Mouse (Mus musculus) forebrain, embryonic 15.5 days (tissue): ENCODE data around the gene Zfp652. TPM values are rescaled to one million over a fixed set of nuclear protein-coding genes. Genes with fewer than 3 reads are reported as not detected.

Source experiments
- ATAC-seq: fragments of 200-750 bp; cut with Nextera tagmentation; replicated peaks from 2 replicates; pipeline ENCODE4 v1.8.0; 2017; ENCODE audit warnings: mild to moderate bottlenecking, moderate TSS enrichment, moderate library complexity
- H3K27ac ChIP-seq: fragments of 300-500 bp; sonication (generic); replicated peaks from 2 replicates; pipeline ENCODE4 v1.5.1; 2015; ENCODE audit warnings: mild to moderate bottlenecking, inconsistent platforms
- H3K27me3 ChIP-seq: fragments of 300-500 bp; sonication (generic); 2 replicates; pipeline ENCODE4 v1.6.1; 2015; ENCODE audit warnings: inconsistent platforms
- H3K36me3 ChIP-seq: fragments of 300-500 bp; sonication (generic); 2 replicates; pipeline ENCODE4 v1.6.1; 2015; ENCODE audit warnings: mild to moderate bottlenecking, inconsistent platforms
- H3K4me1 ChIP-seq: fragments of 300-500 bp; sonication (generic); 2 replicates; pipeline ENCODE4 v1.6.1; 2015; ENCODE audit warnings: inconsistent platforms
- H3K4me2 ChIP-seq: fragments of 300-500 bp; sonication (generic); replicated peaks from 2 replicates; pipeline ENCODE4 v1.6.1; 2015; ENCODE audit warnings: mild to moderate bottlenecking, inconsistent platforms
- H3K4me3 ChIP-seq: fragments of 300-500 bp; sonication (generic); 2 replicates; pipeline ENCODE4 v1.5.1; 2015; ENCODE audit warnings: mild to moderate bottlenecking, inconsistent platforms
- H3K9ac ChIP-seq: fragments of 300-500 bp; sonication (generic); replicated peaks from 2 replicates; pipeline ENCODE4 v1.6.1; 2015; ENCODE audit warnings: mild to moderate bottlenecking, inconsistent platforms
- H3K9me3 ChIP-seq: fragments of 300-500 bp; sonication (generic); 2 replicates; pipeline ENCODE4 v1.6.1; 2016; ENCODE audit warnings: inconsistent platforms
- WGBS: fragments of 180-500 bp; shearing (Covaris S2); methylation state at CpG from one replicate; pipeline ENCODE4 v1.1.7; 2015; ENCODE audit warnings: mixed read lengths; 5-methylcytosine and 5-hydroxymethylcytosine counted together
- polyA plus RNA-seq: library from polyadenylated mRNA; unstranded; fragments of >200 nt; fragmentation: Nextera tagmentation; extraction: Ambion mirVana; gene quantifications from 2 replicates; pipeline ENCODE4 v1.2.1, GENCODE M21; 2015

Zfp652 gene
- polyA plus RNA-seq, 1 experiment from 2014 or later, result 35.4 TPM

DNA sequence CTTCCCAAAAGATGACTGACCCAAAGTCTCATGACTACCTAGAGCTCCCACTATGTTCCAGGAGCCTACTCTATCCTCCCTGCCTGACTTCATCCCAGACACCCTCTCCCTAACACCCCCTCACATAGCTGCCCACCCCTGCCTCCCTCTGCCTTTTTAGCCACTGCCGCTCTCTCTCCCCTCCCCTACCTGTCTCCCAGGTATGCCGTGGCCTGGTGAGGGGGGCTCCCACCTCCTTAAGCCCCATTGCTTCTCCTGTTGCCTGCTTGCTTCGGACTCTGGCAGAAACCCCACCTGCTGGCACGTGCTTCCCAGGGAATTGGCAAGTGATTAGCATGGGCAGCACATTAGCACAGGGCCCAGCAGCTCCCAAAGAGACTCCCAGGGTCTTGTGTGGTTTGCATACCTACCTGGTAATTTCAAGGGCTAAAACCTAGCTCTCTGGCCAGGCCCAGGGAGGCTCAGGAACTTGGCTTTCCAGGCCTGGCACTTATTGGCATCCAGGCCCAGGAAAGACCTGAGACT is 117.1 kb downstream of the Zfp652 start:
- Histone ChIP-seq H3K27me3 (peaks cover 94% of the 10 kb centered on the region), H3K4me2 (no peak overlapping the region), H3K36me3 (no peaks in the 10 kb centered on the region), H3K4me3 (no peak overlapping the region), H3K9me3 (no peaks in the 10 kb centered on the region), H3K9ac (no peak overlapping the region), H3K4me1 (peaks cover 32% of the 10 kb centered on the region), H3K27ac (no peak overlapping the region)
- WGBS, result 33% methylated on average over 4 of the region's 4 CpGs
- ATAC-seq, result no peak

DNA sequence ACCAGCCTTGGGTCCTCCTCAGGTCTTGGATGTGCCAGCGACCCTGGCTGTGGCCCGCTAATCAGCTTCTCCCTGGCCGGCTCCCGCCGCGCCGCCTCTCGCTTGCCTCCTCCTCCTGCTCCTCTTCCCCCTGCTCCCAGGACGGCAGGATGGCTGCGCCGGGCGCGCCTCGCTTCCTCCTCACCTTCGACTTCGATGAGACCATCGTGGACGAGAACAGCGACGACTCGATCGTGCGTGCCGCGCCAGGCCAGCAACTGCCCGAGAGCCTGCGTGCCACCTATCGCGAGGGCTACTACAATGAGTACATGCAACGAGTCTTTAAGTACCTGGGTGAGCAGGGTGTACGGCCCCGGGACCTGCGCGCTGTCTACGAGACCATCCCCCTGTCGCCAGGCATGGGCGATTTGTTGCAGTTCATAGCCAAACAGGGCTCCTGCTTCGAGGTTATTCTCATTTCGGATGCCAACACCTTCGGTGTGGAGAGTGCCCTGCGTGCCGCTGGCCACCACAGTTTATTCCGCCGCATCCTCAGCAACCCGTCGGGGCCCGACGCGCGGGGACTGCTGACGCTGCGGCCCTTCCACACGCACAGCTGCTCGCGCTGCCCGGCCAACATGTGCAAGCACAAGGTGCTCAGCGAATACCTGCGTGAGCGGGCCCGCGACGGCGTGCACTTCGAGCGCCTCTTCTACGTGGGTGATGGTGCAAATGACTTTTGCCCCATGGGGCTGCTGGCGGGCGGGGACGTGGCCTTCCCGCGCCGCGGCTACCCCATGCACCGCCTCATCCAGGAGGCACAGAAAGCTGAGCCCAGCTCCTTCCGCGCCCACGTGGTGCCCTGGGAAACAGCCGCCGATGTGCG is 118.2 kb downstream of the Zfp652 start:
- Histone ChIP-seq H3K36me3 (no peaks in the 10 kb centered on the region), H3K4me2 (peak overlapping the region; percentile 18), H3K4me3 (peak overlapping the region; percentile 22), H3K27me3 (peaks cover 94% of the 10 kb centered on the region), H3K9me3 (no peaks in the 10 kb centered on the region), H3K4me1 (peaks cover 25% of the 10 kb centered on the region), H3K27ac (no peak overlapping the region), H3K9ac (peak overlapping the region; percentile 2; the same call in 1 of the 2 replicates)
- 2% methylated on average over 80 of the region's 80 CpGs for WGBS
- ATAC-seq, result no peak

- Histone ChIP-seq H3K4me1 (peaks cover 26% of the 10 kb centered on the region), H3K27ac (no peak overlapping the region), H3K36me3 (no peaks in the 10 kb centered on the region), H3K9me3 (no peaks in the 10 kb centered on the region), H3K9ac (no peak overlapping the region), H3K27me3 (peaks cover 99% of the 10 kb centered on the region), H3K4me2 (peak overlapping the region; percentile 18; the same call in 1 of the 2 replicates), H3K4me3 (peak overlapping the region; percentile 22)
- WGBS, result 2% methylated on average over 10 of the region's 10 CpGs
- no peak for ATAC-seq
Observed at GRCm38 (mm10) chr11:95831276-95831619, 118.8 kb downstream of the Zfp652 start.

- no peak overlapping the region for H3K4me2 ChIP-seq
- WGBS, result 2% methylated on average over 15 of the region's 15 CpGs
- H3K4me1 ChIP-seq, result peaks cover 27% of the 10 kb centered on the region
- H3K9ac ChIP-seq, result no peak overlapping the region
- H3K4me3 ChIP-seq, result no peak overlapping the region
- H3K36me3 ChIP-seq, result no peaks in the 10 kb centered on the region
- no peak overlapping the region for H3K27ac ChIP-seq
- ATAC-seq, result no peak
- no peaks in the 10 kb centered on the region for H3K9me3 ChIP-seq
- H3K27me3 ChIP-seq, result peaks cover 98% of the 10 kb centered on the region
Observed at GRCm38 (mm10) chr11:95831641-95832040, 119.2 kb downstream of the Zfp652 start.

GRCm38 (mm10) chr11:95832129-95833005 is 119.9 kb downstream of the Zfp652 start:
- Histone ChIP-seq H3K4me1 (peaks cover 33% of the 10 kb centered on the region), H3K27me3 (peaks cover 91% of the 10 kb centered on the region), H3K4me2 (no peak overlapping the region), H3K4me3 (no peak overlapping the region), H3K36me3 (no peaks in the 10 kb centered on the region), H3K27ac (no peak overlapping the region), H3K9me3 (no peaks in the 10 kb centered on the region), H3K9ac (no peak overlapping the region)
- 32% methylated on average over 18 of the region's 18 CpGs for WGBS
- ATAC-seq, result no peak

- Histone ChIP-seq H3K9me3 (no peaks in the 10 kb centered on the region), H3K36me3 (no peaks in the 10 kb centered on the region), H3K4me3 (no peak overlapping the region), H3K4me2 (no peak overlapping the region), H3K9ac (no peak overlapping the region), H3K4me1 (peaks cover 33% of the 10 kb centered on the region), H3K27me3 (peaks cover 85% of the 10 kb centered on the region), H3K27ac (no peak overlapping the region)
- 28% methylated on average over 8 of the region's 8 CpGs for WGBS
- no peak for ATAC-seq
Observed at GRCm38 (mm10) chr11:95833006-95833570, 120.6 kb downstream of the Zfp652 start.

- Histone ChIP-seq H3K9me3 (no peaks in the 10 kb centered on the region), H3K27me3 (peaks cover 79% of the 10 kb centered on the region), H3K36me3 (no peaks in the 10 kb centered on the region), H3K9ac (no peak overlapping the region), H3K27ac (no peak overlapping the region), H3K4me3 (no peak overlapping the region), H3K4me2 (no peak overlapping the region), H3K4me1 (peaks cover 36% of the 10 kb centered on the region)
- WGBS, result 9% methylated on average over 18 of the region's 18 CpGs
- ATAC-seq, result no peak
Observed at GRCm38 (mm10) chr11:95833631-95834142, 121.2 kb downstream of the Zfp652 start.

GRCm38 (mm10) chr11:95834143-95834667 is 121.7 kb downstream of the Zfp652 start:
- Histone ChIP-seq H3K27ac (no peak overlapping the region), H3K27me3 (peaks cover 74% of the 10 kb centered on the region), H3K4me3 (no peak overlapping the region), H3K4me2 (no peak overlapping the region), H3K36me3 (no peaks in the 10 kb centered on the region), H3K9me3 (no peaks in the 10 kb centered on the region), H3K9ac (no peak overlapping the region), H3K4me1 (peaks cover 41% of the 10 kb centered on the region)
- no peak for ATAC-seq
- 6% methylated on average over 22 of the region's 22 CpGs for WGBS

DNA sequence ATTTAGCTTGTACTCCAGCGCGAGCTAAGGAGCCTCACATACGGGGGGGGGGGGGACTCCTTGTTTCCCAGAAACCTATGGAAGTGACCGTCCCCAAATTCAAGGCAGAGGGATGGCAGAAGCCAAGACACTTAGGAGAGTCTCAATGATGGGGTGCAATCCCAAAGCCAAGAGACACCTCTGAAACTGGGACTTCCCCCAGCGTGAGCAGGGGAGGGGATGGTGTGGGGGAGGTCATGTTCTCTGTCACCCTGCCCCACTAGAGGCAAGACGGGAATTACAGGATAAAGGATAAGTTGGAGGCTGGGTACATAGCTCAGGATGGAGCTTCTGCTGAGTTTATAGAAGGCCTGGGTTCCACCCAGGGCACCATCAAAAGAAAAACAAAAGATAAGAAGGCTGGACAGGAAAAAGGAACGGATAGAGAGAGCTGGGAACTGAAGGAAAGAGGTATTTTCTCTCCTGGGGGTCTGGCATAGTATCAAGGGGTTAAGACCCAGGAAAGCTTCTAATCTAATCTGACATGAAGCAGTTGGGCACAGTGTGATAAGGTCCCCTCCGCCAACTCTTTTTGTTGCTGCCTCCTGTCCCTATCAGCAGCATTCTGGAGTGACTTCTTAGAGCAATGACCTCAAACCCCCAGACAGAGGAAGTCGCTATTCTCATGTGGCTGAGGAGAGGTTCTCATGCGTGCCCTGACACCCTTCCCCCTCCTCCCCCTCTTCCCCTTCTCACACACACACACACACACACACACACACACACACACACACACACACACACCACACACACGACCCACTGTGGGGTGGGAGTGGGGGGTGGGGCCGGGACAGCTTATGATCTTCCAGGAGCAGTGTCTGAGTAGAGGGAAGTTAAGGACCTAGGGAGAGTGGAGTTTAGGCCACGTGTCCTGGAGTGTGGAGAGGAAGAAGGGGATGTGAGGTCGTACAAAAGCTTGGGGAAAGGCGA is 122.6 kb downstream of the Zfp652 start:
- 16% methylated on average over 15 of the region's 15 CpGs for WGBS
- H3K9me3 ChIP-seq, result no peaks in the 10 kb centered on the region
- H3K36me3 ChIP-seq, result no peaks in the 10 kb centered on the region
- H3K4me2 ChIP-seq, result no peak overlapping the region
- no peak overlapping the region for H3K9ac ChIP-seq
- H3K4me1 ChIP-seq, result peaks cover 42% of the 10 kb centered on the region
- no peak for ATAC-seq
- peaks cover 66% of the 10 kb centered on the region for H3K27me3 ChIP-seq
- H3K4me3 ChIP-seq, result no peak overlapping the region
- no peak overlapping the region for H3K27ac ChIP-seq

DNA sequence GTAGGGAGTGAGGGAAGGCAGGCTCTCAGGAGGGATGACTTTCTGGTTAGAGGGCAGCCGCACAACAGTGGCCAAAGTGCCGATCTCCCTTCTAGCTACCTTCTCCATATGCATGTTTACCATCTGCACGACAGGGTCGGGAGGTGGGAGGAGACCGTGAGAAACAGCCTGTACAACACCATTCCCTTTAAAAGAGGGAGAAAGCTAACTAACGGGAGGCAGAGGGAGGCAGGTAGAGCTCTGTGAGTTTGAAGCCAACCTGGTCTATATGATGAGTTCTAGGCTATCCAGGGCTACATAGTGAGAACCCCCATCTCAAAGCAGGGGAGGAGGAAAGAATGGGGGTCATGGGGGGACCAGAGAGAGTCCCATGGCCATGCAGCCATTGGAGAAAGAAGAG is 123.4 kb downstream of the Zfp652 start:
- H3K36me3 ChIP-seq, result no peaks in the 10 kb centered on the region
- no peak overlapping the region for H3K4me3 ChIP-seq
- H3K9ac ChIP-seq, result no peak overlapping the region
- H3K27ac ChIP-seq, result no peak overlapping the region
- H3K4me1 ChIP-seq, result peaks cover 34% of the 10 kb centered on the region
- 54% methylated on average over 6 of the region's 6 CpGs for WGBS
- H3K4me2 ChIP-seq, result no peak overlapping the region
- ATAC-seq, result no peak
- H3K27me3 ChIP-seq, result peaks cover 58% of the 10 kb centered on the region
- H3K9me3 ChIP-seq, result no peaks in the 10 kb centered on the region

GRCm38 (mm10) chr11:95836433-95836832 is 124.0 kb downstream of the Zfp652 start:
- ATAC-seq, result no peak
- peaks cover 29% of the 10 kb centered on the region for H3K4me1 ChIP-seq
- H3K4me2 ChIP-seq, result no peak overlapping the region
- peaks cover 58% of the 10 kb centered on the region for H3K27me3 ChIP-seq
- H3K27ac ChIP-seq, result no peak overlapping the region
- H3K9me3 ChIP-seq, result no peaks in the 10 kb centered on the region
- no peaks in the 10 kb centered on the region for H3K36me3 ChIP-seq
- WGBS, result 57% methylated on average over 6 of the region's 6 CpGs
- H3K4me3 ChIP-seq, result no peak overlapping the region
- H3K9ac ChIP-seq, result no peak overlapping the region
